Mouse (Mus musculus): Measurements from ENCODE around the gene Abhd17a.
"Not testable (repeated sequence)": the region's sequence is repeated elsewhere in the genome, so short reads cannot be mapped to it uniquely, and the experiment has no call there.

Abhd17a gene

GRCm38 (mm10) chr10:80608435-80608834 is 18.3 kb upstream of the Abhd17a start:
- DNase-seq (ENCODE audit: low spot score): no peak

- no peak for DNase-seq (ENCODE audit: low spot score)
Observed at GRCm38 (mm10) chr10:80606737-80607350, 16.7 kb upstream of the Abhd17a start.

DNA sequence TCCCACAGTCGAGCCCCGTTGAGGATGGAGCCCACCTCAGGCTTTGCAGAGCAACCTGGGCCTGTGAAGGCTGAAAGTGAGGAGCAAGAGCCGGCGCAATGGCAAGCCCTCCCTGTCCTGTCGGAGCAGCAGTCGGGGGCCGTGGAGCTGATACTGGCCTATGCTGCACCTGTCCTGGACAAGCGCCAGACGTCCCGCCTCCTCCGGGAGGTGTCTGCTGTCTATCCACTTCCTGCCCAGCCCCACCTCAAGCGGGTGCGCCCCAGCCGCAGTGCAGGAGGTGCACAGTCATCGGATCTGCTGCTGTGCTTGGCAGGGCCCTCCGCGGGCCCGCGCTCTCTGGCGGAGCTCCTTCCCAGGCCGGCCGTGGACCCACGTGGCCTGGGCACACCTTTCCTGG is 16.2 kb upstream of the Abhd17a start:
- DNase-seq (ENCODE audit: low spot score): no peak

GRCm38 (mm10) chr10:80605721-80606120 is 15.6 kb upstream of the Abhd17a start, which contains the start of gene Gm49322:
Gm49322 (plus strand) TSS chr10:80606021.
- not testable (repeated sequence) for DNase-seq (ENCODE audit: low spot score)

- no peak for DNase-seq (ENCODE audit: low spot score)
Observed at GRCm38 (mm10) chr10:80604988-80605387, 14.8 kb upstream of the Abhd17a start.

GRCm38 (mm10) chr10:80604001-80604509 is 13.9 kb upstream of the Abhd17a start:
- DNase-seq (ENCODE audit: low spot score): no peak

- DNase-seq (ENCODE audit: low spot score): no peak
Observed at GRCm38 (mm10) chr10:80603364-80603763, 13.2 kb upstream of the Abhd17a start.

- DNase-seq (ENCODE audit: low spot score): peak; percentile 96
Observed at GRCm38 (mm10) chr10:80602698-80603325, 12.7 kb upstream of the Abhd17a start, which contains the start of the genes Scamp4 and Adat3. Scamp4 (plus strand) TSS chr10:80602872. Adat3 (plus strand) TSS chr10:80602880.

DNA sequence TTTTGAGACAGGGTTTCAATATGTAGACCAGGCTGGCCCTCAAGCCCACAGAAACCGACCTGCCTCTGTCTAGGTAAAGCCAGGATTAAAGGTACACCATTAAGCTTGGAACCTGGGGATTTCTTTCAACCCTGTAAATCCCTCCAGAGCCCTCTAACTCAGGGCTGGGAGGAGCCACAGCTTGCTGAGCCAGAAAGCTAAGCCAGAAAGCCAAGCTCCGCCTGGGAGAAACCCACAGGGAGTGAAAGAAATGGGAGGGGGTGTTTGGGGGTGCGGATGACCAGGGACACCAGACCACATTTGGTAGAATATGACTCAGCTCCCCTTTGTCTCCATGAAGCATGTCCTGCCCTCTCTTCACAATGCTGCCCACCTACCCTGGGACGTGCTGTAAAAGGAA is 6.2 kb upstream of the Abhd17a start:
- DNase-seq (ENCODE audit: low spot score): no peak

GRCm38 (mm10) chr10:80589127-80589878 is 838 bp downstream of the Abhd17a start:
- no peak for DNase-seq (ENCODE audit: low spot score)

- no peak for DNase-seq (ENCODE audit: low spot score)
Observed at GRCm38 (mm10) chr10:80587305-80587657, 2.9 kb downstream of the Abhd17a start.

DNA sequence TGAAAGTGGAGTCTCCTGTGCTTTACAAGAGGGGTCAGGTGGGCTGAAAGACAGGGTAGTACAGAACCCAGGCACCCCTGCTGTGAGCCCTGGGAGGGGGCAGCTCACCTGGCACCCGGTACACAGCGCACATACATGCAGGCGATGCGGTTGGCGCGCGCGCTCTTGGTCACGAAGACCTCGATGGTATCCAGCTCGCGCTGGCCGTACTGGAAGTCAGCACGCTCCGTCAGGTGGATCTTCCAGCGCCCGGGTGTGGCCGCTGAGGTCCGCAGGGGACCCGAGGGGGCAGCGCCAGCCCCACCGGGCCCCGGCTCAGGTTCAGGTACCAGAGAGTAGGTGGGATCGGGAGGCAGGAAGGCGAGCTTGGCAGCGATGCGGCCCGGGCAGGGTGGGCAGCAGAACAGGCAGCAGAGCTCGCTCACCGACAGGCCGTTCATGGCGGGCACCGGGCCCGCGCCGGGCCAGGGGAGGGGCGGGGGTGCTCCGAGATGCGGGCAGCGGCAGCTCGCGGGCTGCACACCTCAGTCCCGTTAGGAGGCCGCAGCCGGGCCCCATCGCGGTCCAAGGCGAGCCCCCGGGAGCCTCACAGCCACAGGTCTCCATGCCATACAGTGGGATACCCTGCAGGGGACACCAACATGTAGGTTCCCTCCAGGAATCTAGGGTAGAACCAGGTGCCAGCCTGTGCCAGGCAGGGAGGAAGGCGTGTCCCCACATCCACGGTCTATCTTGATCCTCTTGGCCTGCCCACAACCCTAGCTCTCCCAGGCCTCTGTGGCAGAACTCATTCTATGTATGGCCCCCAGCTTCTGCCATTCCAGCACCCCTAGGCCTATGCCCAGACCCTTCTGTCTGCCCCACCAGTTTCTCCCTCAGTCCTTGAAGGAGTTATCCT is 3.5 kb downstream of the Abhd17a start:
- DNase-seq (ENCODE audit: low spot score): no peak

GRCm38 (mm10) chr10:80585581-80585980 is 4.6 kb downstream of the Abhd17a start:
- DNase-seq (ENCODE audit: low spot score): no peak

GRCm38 (mm10) chr10:80584642-80585552 is 5.2 kb downstream of the Abhd17a start:
- DNase-seq (ENCODE audit: low spot score): no peak

- DNase-seq (ENCODE audit: low spot score): no peak
Observed at GRCm38 (mm10) chr10:80584045-80584488, 6.1 kb downstream of the Abhd17a start.

DNA sequence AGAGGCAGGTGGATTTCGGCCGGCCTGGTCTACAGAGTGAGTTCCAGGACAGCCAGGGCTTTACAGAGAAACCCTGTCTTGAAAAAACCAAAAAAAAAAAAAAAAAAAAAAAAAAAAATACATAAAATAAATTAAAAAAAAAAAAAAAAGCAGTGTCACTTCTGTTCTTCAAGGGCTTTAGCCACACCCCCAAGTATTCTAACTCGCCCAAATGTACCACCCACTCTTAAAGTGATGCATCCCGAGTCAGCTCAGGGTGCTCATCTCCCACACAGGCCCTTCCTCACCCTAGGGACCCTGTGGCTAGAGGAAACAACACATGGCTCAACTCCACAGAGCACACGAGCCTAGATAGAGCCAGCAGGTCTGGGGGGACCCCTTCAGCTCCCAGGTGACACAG is 7.1 kb downstream of the Abhd17a start:
- no peak for DNase-seq (ENCODE audit: low spot score)

DNA sequence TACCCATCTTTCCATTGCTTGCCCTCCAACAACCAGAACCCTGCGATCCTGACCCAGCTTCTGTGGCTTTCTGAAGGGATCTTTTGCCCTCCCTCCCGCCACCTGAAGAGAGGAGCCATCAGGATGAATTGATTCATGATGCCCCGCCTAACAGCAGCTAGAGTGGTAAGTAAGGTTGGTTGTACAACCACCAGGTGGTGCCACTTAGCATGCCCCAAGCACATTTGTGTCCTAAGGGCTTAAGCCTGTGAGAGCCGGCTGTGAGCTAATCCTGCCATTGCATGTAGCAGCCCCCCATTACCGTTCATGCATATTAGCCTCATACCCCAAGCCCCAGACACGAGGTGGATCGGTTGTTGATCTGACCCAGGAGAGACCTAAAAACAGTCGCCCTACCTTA is 11.2 kb downstream of the Abhd17a start:
- peak; percentile 78 for DNase-seq (ENCODE audit: low spot score)

GRCm38 (mm10) chr10:80578131-80578750 is 11.9 kb downstream of the Abhd17a start:
- peak; percentile 85 for DNase-seq (ENCODE audit: low spot score)

DNA sequence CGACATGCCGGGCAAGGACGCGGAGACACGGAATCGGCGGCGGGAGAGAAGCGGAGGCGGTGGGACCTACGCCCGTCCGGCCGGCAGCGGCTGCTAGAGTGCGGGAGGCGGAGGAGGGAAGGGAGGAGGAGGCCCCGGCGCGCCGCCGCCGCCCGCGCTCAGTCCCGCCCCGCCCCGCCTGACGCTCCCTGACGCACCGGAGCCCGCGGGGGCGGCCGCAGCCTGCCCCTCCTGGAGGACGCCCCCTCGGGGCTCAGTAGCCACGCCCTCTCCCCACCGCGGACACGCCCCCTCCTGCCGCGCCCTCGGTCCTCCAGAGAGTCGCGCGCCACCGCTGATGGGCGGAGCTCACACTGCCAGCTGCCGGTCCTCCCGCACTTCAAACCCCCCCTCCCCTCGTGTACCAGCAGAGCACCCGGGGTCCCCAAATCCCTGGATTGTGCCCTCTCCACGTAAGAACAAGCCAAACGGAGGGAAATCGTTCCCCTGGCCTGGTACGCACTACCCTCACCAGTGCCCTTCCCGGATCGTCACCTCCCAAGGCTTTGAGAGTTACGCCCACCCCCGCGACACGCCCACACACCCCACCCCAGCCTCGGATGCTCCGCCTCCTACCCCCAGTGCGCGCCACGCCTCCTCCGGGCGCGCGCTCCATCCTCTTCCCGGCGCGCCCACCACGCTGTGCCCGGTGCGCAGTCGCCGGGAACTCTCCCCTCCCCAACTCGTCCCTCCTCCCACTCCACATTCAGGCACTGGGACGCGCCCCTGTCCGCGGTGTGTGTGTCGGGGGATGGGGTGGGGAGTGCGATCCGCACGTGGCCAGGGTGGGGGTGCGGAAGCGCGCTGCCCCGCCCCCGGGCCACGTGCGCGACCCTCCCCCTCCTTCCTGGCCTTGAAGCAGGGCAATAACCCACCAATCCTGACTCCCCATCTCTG is 12.7 kb downstream of the Abhd17a start, which contains the start of gene Klf16:
TSS of gene Klf16 (minus strand) at position 127 of the 936 bp plus-strand sequence.
- DNase-seq (ENCODE audit: low spot score): peak; percentile 95
